Mouse (Mus musculus) layer of hippocampus, adult 2 months (tissue): ENCODE measurements around the gene Sox14. TPM values are rescaled to one million over a fixed set of nuclear protein-coding genes. Genes with fewer than 3 reads are reported as not detected.

Experiments used
- DNase-seq, 2 experiments: peaks; one replicate each; pipeline ENCODE4 v3.0.0; 2022; ENCODE audit warnings: low spot score in 2 of 2
- H3K27ac ChIP-seq: fragments of 200-600 bp; 2 replicates; pipeline ENCODE4 v1.8.1; 2022
- H3K4me3 ChIP-seq: fragments of 200-600 bp; 2 replicates; pipeline ENCODE4 v1.8.1; 2022; ENCODE audit warnings: mild to moderate bottlenecking
- CTCF ChIP-seq: fragments of 200-600 bp; conservative IDR thresholded peaks from 2 replicates; pipeline ENCODE4 v1.8.1; 2022; ENCODE audit warnings: antibody characterized with exemption, mild to moderate bottlenecking, moderate library complexity
- total RNA-seq, 2 experiments: library from RNA; stranded (reverse); gene quantifications; 2 replicates each; pipeline ENCODE4 v1.2.3; 2021

Gene Sox14
- total RNA-seq, 2 experiments from 2014 or later: not detected

- Histone ChIP-seq H3K4me3 (no peak overlapping the region), H3K27ac (no peak overlapping the region)
- no peak for DNase-seq
- no peak for TF ChIP-seq CTCF
Measured at GRCm38 (mm10) chr9:99835624-99836430, 40.1 kb downstream of the Sox14 start.

Other genes with a start within 250 kb of the Sox14 start
- gene Dzip1l, start 246.7 kb downstream of the Sox14 start, total RNA-seq: 10 to 100 TPM; 24.1 to 24.4 TPM
- gene Cldn18, start 158.9 kb downstream of the Sox14 start, total RNA-seq: not detected